Mouse (Mus musculus): Measurements from ENCODE around the gene Coro1c.

- TF ChIP-seq CTCF (conservative IDR thresholded peaks at IDR 0.05 in 1 of 2, IDR thresholded peaks at IDR 0.05 in 1 of 2; ENCODE audit: low read depth in 2 of 2, low read length in 2 of 2) (no peak), TCF12 (IDR thresholded peaks at IDR 0.05; ENCODE audit: low read depth, low read length) (no peak), USF1 (IDR thresholded peaks at IDR 0.05; ENCODE audit: low read depth, low read length) (no peak), POLR2A (IDR thresholded peaks at IDR 0.05; ENCODE audit: low read depth, low read length) (no peak), KAT2A (IDR thresholded peaks at IDR 0.05; ENCODE audit: insufficient replicate concordance, low read length) (no peak), JUN (IDR thresholded peaks at IDR 0.05; ENCODE audit: insufficient read depth, low read depth, low read length) (no peak), SMC3 (IDR thresholded peaks at IDR 0.05; ENCODE audit: low read depth, low read length) (no peak), EP300 (IDR thresholded peaks at IDR 0.05; ENCODE audit: low read length) (no peak), RAD21 (IDR thresholded peaks at IDR 0.05; ENCODE audit: low read depth, low read length) (no peak), HCFC1 (IDR thresholded peaks at IDR 0.05; ENCODE audit: low read depth, low read length) (no peak), NRF1 (IDR thresholded peaks at IDR 0.05; ENCODE audit: low read depth, low read length) (no peak), POLR2AphosphoS2 (IDR thresholded peaks at IDR 0.05; ENCODE audit: low read depth, low read length) (no peak)
Observed at GRCm38 (mm10) chr5:113955691-113956090, 47.1 kb upstream of the Coro1c start.

Data from CH12.LX (cell line).